Mouse (Mus musculus): ENCODE measurements around the gene Ggt1. TPM values are rescaled to one million over a fixed set of nuclear protein-coding genes. Genes with fewer than 3 reads are reported as not detected.
"Not testable (repeated sequence)": the region's sequence is repeated elsewhere in the genome, so short reads cannot be mapped to it uniquely, and the experiment has no call there.

Ggt1 gene
- polyA plus RNA-seq, 1 experiment from 2014 or later: 0.75 TPM

DNA sequence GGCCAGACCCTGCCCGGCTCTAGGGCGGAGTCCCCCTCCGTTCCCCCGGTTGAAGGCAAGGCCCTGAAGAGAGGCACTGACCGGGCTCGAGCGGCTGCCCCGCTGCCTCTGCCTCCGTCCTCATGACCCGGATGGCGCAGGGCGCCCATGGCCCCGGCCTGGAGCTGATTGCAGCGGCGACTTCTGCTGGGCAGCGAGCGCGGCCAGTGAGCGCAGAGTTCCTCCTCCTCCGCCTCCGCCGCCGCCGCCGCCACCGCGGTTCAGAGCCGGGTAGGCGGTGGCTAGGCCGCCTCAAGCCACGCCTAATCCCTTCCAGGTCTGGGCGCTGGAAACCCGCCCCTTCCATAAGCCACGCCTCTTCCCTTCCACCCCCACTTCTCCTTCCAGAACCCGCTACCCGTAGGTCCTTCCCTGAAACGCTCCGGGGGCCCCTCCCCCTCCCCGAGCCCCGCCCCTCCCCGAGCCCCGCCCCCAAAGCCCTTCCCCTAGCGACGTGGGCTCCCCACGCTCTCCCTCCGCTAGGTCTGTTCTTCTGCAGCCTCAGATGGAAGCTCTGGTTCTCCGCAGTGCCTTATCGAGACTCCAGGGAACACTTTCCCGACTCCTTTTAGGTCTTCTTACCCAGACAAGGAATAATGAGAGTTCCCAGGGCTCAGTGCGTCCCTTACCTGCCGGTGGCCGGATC is 44.2 kb upstream of the Ggt1 start, which contains the start of gene Snrpd3:
Gene Snrpd3 (plus strand): TSS at position 479 of the 685 bp plus-strand sequence.
- WGBS: under 1% methylated on average over 33 of the region's 52 CpGs
- Histone ChIP-seq H3K9ac (ENCODE audit: low read length) (peak within 1 kb of the TSS; percentile 90), H3K4me1 (ENCODE audit: control insufficient read depth, insufficient read depth, low read length) (peaks cover 15% of the 10 kb centered on the region), H3K4me3 (ENCODE audit: low read depth, low read length) (peak within 1 kb of the TSS; percentile 70), H3K27me3 (ENCODE audit: control insufficient read depth, insufficient read depth, low read length) (no peaks in the 10 kb centered on the region), H3K4me2 (ENCODE audit: low read depth, severe bottlenecking) (peak within 1 kb of the TSS; percentile 81), H3K27ac (replicated peaks; ENCODE audit: low read depth, low read length) (peak within 1 kb of the TSS; percentile 92), H3K36me3 (ENCODE audit: control insufficient read depth, insufficient read depth, low read length) (peaks cover 4% of the 10 kb centered on the region; the same call in 1 of the 2 replicates), H3K9me3 (ENCODE audit: control insufficient read depth, low read length) (no peaks in the 10 kb centered on the region)
- DNase-seq (ENCODE audit: low spot score): peak; percentile 95
- peak; percentile 99 for ATAC-seq (ENCODE audit: insufficient number of reproducible peaks, low FRiP score, low TSS enrichment, low read depth)

DNA sequence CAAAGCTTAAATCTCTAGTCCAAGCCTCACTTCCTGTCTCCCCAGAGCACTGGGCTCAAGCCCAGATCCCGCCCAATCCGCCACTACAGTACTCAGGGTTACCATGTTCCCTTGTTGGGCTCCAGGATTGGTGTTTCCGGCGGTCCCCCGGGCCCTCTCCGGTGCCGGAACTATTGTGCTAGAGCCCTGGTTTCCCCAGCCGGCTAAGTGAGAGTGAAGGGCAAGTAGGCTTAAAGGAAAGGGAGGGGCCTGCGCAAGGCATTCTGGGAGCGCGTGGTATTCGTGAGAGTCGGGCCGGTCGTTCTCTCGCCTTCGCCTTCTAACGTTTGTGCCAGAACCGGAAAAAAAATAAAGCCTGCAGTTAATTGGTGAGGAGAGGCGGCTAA is 43.7 kb upstream of the Ggt1 start, which contains the start of gene Gucd1:
Gene Gucd1 (minus strand): TSS at position 215 of the 386 bp plus-strand sequence.
- H3K4me3 ChIP-seq (ENCODE audit: low read depth, low read length): peak within 1 kb of the TSS; percentile 70
- DNase-seq (ENCODE audit: low spot score): peak; percentile 99

DNA sequence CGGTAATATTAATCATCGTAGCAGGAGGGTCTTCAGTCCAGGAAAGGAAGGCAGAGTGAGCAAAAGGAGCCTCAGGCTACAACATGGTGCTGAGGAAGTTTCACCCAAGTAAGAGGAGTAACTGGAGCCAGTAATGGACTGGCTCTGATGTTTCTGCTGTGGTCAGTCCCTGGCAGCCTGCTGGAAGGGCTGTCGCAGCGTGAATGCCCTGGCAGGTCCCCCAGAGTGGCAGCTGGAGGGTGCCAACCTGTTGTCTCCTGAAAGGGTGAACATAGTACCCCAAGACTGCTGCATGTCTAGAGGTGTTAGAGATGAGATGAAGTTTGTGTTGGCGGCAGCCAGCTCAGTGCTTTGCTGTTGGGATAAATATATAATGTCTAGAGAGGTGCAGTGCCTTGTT is 40.8 kb upstream of the Ggt1 start:
- WGBS: 93% methylated on average over 5 of the region's 5 CpGs
- DNase-seq (ENCODE audit: low spot score) (no peak), ATAC-seq (ENCODE audit: insufficient number of reproducible peaks, low FRiP score, low TSS enrichment, low read depth) (no peak)
- H3K4me3 ChIP-seq (ENCODE audit: low read depth, low read length): no peak overlapping the region
- H3K27me3 ChIP-seq (ENCODE audit: control insufficient read depth, insufficient read depth, low read length): no peaks in the 10 kb centered on the region
- H3K4me2 ChIP-seq (ENCODE audit: low read depth, severe bottlenecking): no peak overlapping the region
- peaks cover 8% of the 10 kb centered on the region; the same call in 1 of the 2 replicates for H3K36me3 ChIP-seq (ENCODE audit: control insufficient read depth, insufficient read depth, low read length)
- no peak overlapping the region for H3K9ac ChIP-seq (ENCODE audit: low read length)
- peaks cover 12% of the 10 kb centered on the region for H3K4me1 ChIP-seq (ENCODE audit: control insufficient read depth, insufficient read depth, low read length)
- no peaks in the 10 kb centered on the region for H3K9me3 ChIP-seq (ENCODE audit: control insufficient read depth, low read length)
- H3K27ac ChIP-seq (replicated peaks; ENCODE audit: low read depth, low read length): no peak overlapping the region

More for the DNA sequence above, 43.7 kb upstream of the Ggt1 start, which contains the start of gene Gucd1:
- Histone ChIP-seq H3K9me3 (ENCODE audit: control insufficient read depth, low read length) (no peaks in the 10 kb centered on the region), H3K27me3 (ENCODE audit: control insufficient read depth, insufficient read depth, low read length) (no peaks in the 10 kb centered on the region), H3K9ac (ENCODE audit: low read length) (peak within 1 kb of the TSS; percentile 90), H3K27ac (replicated peaks; ENCODE audit: low read depth, low read length) (peak within 1 kb of the TSS; percentile 92), H3K4me1 (ENCODE audit: control insufficient read depth, insufficient read depth, low read length) (peaks cover 15% of the 10 kb centered on the region), H3K36me3 (ENCODE audit: control insufficient read depth, insufficient read depth, low read length) (peaks cover 4% of the 10 kb centered on the region; the same call in 1 of the 2 replicates), H3K4me2 (ENCODE audit: low read depth, severe bottlenecking) (peak within 1 kb of the TSS; percentile 81)
- peak; percentile 86 for ATAC-seq (ENCODE audit: insufficient number of reproducible peaks, low FRiP score, low TSS enrichment, low read depth)
- WGBS: under 1% methylated on average over 20 of the region's 20 CpGs

DNA sequence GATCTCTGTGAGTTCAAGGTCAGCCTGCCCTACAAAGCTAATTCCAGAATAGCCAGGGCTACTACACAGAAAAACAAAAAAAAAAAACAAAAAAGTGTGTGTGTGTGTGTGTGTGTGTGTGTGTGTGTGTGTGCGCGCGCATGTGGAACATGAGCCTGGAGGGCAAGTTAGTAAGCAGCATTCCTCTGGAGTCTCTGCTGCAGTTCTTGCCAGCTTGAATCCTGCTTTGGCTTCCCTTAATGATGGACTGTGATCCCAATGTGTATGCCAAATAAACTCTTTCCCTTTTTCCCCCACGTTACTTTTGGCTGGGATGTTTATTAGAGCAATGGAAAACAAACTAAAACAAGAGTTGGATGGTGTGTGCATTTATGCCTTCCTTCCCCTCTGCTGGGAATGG is 39.8 kb upstream of the Ggt1 start:
- Histone ChIP-seq H3K4me3 (ENCODE audit: low read depth, low read length) (no peak overlapping the region), H3K4me1 (ENCODE audit: control insufficient read depth, insufficient read depth, low read length) (peaks cover 7% of the 10 kb centered on the region), H3K36me3 (ENCODE audit: control insufficient read depth, insufficient read depth, low read length) (peaks cover 10% of the 10 kb centered on the region; the same call in 1 of the 2 replicates), H3K27me3 (ENCODE audit: control insufficient read depth, insufficient read depth, low read length) (no peaks in the 10 kb centered on the region), H3K27ac (replicated peaks; ENCODE audit: low read depth, low read length) (no peak overlapping the region), H3K4me2 (ENCODE audit: low read depth, severe bottlenecking) (no peak overlapping the region), H3K9ac (ENCODE audit: low read length) (no peak overlapping the region), H3K9me3 (ENCODE audit: control insufficient read depth, low read length) (no peaks in the 10 kb centered on the region)
- no peak for ATAC-seq (ENCODE audit: insufficient number of reproducible peaks, low FRiP score, low TSS enrichment, low read depth)
- no peak for DNase-seq (ENCODE audit: low spot score)
- 85% methylated on average over 4 of the region's 4 CpGs for WGBS

DNA sequence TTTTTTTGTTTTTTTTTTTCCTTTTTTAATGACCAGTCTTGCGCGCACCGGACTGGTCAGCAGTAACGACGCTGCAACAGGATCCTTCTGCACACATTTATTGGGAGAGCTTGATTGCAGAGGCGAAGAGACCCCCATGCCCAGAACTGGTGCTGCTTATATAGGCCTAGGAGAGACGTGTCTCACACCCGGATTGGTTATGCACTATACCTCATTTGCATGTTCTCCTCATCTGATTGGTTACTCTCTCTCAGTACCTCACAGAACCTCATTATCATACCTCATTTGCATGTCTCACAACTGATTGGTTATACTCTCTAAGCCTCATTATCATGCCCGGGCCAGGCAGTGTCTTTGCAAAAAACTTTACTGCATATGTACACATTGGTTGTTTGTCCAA is 36.0 kb upstream of the Ggt1 start:
- 92% methylated on average over 9 of the region's 9 CpGs for WGBS
- H3K27ac ChIP-seq (replicated peaks; ENCODE audit: low read depth, low read length); H3K36me3 ChIP-seq (ENCODE audit: control insufficient read depth, insufficient read depth, low read length); H3K4me3 ChIP-seq (ENCODE audit: low read depth, low read length); H3K27me3 ChIP-seq (ENCODE audit: control insufficient read depth, insufficient read depth, low read length); H3K9ac ChIP-seq (ENCODE audit: low read length); H3K4me2 ChIP-seq (ENCODE audit: low read depth, severe bottlenecking); DNase-seq (ENCODE audit: low spot score); ATAC-seq (ENCODE audit: insufficient number of reproducible peaks, low FRiP score, low TSS enrichment, low read depth); H3K9me3 ChIP-seq (ENCODE audit: control insufficient read depth, low read length); H3K4me1 ChIP-seq (ENCODE audit: control insufficient read depth, insufficient read depth, low read length): not testable (repeated sequence)

DNA sequence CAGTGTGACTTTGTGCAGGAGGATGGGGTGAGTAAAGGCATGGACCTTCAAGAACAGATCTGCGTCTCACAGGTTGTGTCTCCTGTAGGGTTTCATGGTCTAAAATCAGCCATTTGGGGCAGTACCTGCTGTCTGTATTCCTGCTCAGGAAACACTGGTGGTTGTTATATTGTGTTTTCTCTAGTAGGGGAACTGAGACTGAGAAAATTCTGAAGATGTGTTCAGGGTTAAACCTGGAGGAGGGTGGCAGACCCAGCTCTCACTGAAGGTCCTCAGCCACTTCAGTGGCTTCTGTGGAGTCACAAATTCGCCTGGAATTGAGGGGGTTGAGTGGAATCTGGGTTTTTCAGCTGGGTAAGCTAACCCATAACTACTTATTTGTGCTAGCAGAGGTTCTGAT is 31.1 kb upstream of the Ggt1 start:
- DNase-seq (ENCODE audit: low spot score): no peak
- Histone ChIP-seq H3K36me3 (ENCODE audit: control insufficient read depth, insufficient read depth, low read length) (peaks cover 20% of the 10 kb centered on the region; the same call in 1 of the 2 replicates), H3K4me1 (ENCODE audit: control insufficient read depth, insufficient read depth, low read length) (no peaks in the 10 kb centered on the region), H3K9me3 (ENCODE audit: control insufficient read depth, low read length) (no peaks in the 10 kb centered on the region), H3K27me3 (ENCODE audit: control insufficient read depth, insufficient read depth, low read length) (no peaks in the 10 kb centered on the region), H3K27ac (replicated peaks; ENCODE audit: low read depth, low read length) (no peak overlapping the region), H3K9ac (ENCODE audit: low read length) (no peak overlapping the region), H3K4me3 (ENCODE audit: low read depth, low read length) (no peak overlapping the region), H3K4me2 (ENCODE audit: low read depth, severe bottlenecking) (no peak overlapping the region)
- 90% methylated on average over 2 of the region's 2 CpGs for WGBS
- ATAC-seq (ENCODE audit: insufficient number of reproducible peaks, low FRiP score, low TSS enrichment, low read depth): no peak

DNA sequence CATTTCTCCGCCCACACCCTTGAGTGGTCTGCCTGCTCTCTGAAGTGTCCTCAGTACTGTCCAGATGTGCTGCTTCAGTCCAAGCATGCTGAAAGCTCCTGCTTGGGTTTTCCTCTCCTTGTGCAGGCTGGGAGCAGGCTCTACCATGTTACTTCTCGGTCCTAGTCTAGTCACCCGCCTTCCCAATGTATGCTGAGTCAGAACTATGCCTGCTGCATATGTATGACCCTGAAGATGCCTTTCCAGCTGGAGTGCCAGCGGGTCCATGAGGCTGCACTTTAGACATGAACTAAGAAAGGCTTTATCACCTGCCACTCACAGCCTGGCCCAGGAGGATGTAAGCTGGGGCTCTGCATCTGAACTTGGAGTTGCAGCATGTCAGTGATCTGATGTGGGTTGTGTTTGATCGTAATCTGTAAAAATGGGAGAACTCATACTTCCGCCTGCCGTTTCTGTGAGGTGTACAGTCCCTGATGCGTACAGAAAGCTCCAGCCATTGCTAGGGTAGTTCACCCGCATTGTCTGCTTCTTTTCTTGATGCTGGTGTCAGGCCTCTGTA is 29.8 kb upstream of the Ggt1 start:
- Histone ChIP-seq H3K4me3 (ENCODE audit: low read depth, low read length) (no peak overlapping the region), H3K27ac (replicated peaks; ENCODE audit: low read depth, low read length) (no peak overlapping the region), H3K9ac (ENCODE audit: low read length) (no peak overlapping the region), H3K4me2 (ENCODE audit: low read depth, severe bottlenecking) (no peak overlapping the region), H3K27me3 (ENCODE audit: control insufficient read depth, insufficient read depth, low read length) (no peaks in the 10 kb centered on the region), H3K9me3 (ENCODE audit: control insufficient read depth, low read length) (no peaks in the 10 kb centered on the region), H3K36me3 (ENCODE audit: control insufficient read depth, insufficient read depth, low read length) (peaks cover 23% of the 10 kb centered on the region; the same call in 1 of the 2 replicates), H3K4me1 (ENCODE audit: control insufficient read depth, insufficient read depth, low read length) (no peaks in the 10 kb centered on the region)
- DNase-seq (ENCODE audit: low spot score) (no peak), ATAC-seq (ENCODE audit: insufficient number of reproducible peaks, low FRiP score, low TSS enrichment, low read depth) (no peak)
- WGBS: 90% methylated on average over 9 of the region's 9 CpGs

DNA sequence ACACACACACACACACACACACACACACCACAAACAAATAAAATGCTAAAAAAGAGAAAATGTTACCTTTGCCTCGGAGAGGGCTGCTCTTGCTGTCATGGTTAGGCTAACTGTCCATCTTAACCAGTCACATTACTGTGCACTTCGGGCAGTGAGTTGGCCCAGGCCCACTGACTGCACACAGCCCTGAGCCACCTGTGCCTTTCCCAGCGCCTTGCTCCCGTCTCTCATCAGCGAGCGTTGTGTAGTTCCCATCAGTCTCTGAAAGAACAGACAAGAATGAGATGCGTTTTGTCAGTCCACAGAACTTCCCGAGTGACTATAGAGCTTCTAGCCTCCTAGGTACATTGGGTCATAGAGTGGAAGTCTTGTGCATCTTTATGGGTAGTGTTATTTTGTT is 27.2 kb upstream of the Ggt1 start:
- H3K9me3 ChIP-seq (ENCODE audit: control insufficient read depth, low read length): no peaks in the 10 kb centered on the region
- H3K4me3 ChIP-seq (ENCODE audit: low read depth, low read length): no peak overlapping the region
- no peak overlapping the region for H3K9ac ChIP-seq (ENCODE audit: low read length)
- no peak overlapping the region for H3K4me2 ChIP-seq (ENCODE audit: low read depth, severe bottlenecking)
- DNase-seq (ENCODE audit: low spot score) (no peak), ATAC-seq (ENCODE audit: insufficient number of reproducible peaks, low FRiP score, low TSS enrichment, low read depth) (no peak)
- H3K27ac ChIP-seq (replicated peaks; ENCODE audit: low read depth, low read length): no peak overlapping the region
- peaks cover 23% of the 10 kb centered on the region; the same call in 1 of the 2 replicates for H3K36me3 ChIP-seq (ENCODE audit: control insufficient read depth, insufficient read depth, low read length)
- WGBS: 91% methylated on average over 8 of the region's 8 CpGs
- H3K27me3 ChIP-seq (ENCODE audit: control insufficient read depth, insufficient read depth, low read length): no peaks in the 10 kb centered on the region
- no peaks in the 10 kb centered on the region for H3K4me1 ChIP-seq (ENCODE audit: control insufficient read depth, insufficient read depth, low read length)
